Mouse (Mus musculus): ENCODE measurements around the gene Thy1. TPM values are rescaled to one million over a fixed set of nuclear protein-coding genes. Genes with fewer than 3 reads are reported as not detected.

Gene Thy1
- total and polyA plus RNA-seq, 3 experiments = 1.5 to 24.0 TPM; not detected in 1

DNA sequence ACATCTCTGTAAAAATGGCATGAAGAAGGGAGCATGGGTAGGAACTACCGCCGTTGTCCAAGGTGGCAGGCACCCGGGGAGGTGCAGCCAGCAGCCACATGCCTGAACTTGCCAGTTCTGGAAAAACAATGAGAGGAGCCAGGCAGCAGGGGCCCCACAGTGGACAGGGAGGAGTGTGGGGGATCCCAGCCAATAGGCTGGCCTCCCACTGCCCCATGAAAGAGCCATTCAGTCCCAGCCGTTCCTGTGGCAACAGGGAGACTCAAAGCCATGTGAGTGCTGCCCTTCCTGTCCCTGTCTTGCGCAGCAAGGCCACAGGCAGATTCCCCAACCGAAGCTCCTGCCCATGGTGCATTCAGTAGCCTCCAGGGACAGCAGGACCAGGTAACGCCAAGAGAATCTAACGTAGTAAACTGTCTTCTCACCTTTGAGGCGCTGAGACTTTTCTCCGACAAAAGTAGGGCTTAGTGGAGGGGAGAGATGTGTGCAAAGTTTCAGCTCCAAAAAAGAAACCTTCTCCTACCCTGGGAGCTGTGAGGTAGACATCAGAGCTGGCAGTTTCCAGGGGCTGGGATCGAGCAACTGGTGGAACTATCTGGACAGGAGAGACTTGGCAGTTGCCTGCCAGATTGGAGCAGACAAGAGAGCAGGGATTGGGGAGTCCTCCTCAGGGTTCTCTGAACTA is 28.9 kb downstream of the Thy1 start:
- no peaks in the 10 kb centered on the region for H3K9me3 ChIP-seq (replicated peaks; ENCODE audit: insufficient read depth, low read length)
- no peaks in the 10 kb centered on the region for H3K27me3 ChIP-seq (ENCODE audit: control insufficient read depth in 1 of 2, insufficient read depth in 2 of 2, low read length in 2 of 2)
- no peak overlapping the region for H3K9ac ChIP-seq (ENCODE audit: control insufficient read depth, low read depth, low read length, poor library complexity, severe bottlenecking)
- DNase-seq (ENCODE audit: low read depth, low spot score) = no peak
- H3K79me2 ChIP-seq (ENCODE audit: control insufficient read depth, insufficient read depth, low read length, poor library complexity) = no peaks in the 10 kb centered on the region; the same call in 1 of the 2 replicates
- no peak overlapping the region for H3K27ac ChIP-seq (ENCODE audit: control insufficient read depth, low read depth, low read length)
- peaks cover 0 to 3% of the 10 kb centered on the region in 2 experiments; a peak in 1 of 4 replicates for H3K36me3 ChIP-seq (ENCODE audit: control insufficient read depth in 1 of 2, insufficient read depth in 2 of 2, low read length in 2 of 2)
- no peak overlapping the region for H3K4me3 ChIP-seq (ENCODE audit: control insufficient read depth in 1 of 2, insufficient read depth in 1 of 2, low read depth in 2 of 2, low read length in 2 of 2)
- TF ChIP-seq SIN3A (IDR thresholded peaks at IDR 0.05; ENCODE audit: low read length) = no peak
- no peak for TF ChIP-seq KAT2A (conservative IDR thresholded peaks at IDR 0.05; ENCODE audit: low read depth, low read length)
- TF ChIP-seq SMC3 (IDR thresholded peaks at IDR 0.05; ENCODE audit: low read depth, low read length) = no peak
- TF ChIP-seq USF1 (IDR thresholded peaks at IDR 0.05; ENCODE audit: low read depth, low read length) = no peak
- TF ChIP-seq ZC3H11A (IDR thresholded peaks at IDR 0.05; ENCODE audit: low read depth, low read length) = no peak
- TF ChIP-seq POLR2A (IDR thresholded peaks at IDR 0.05; ENCODE audit: control insufficient read depth in 1 of 2, insufficient read depth in 1 of 2, low read depth in 1 of 2, low read length in 2 of 2, poor library complexity in 1 of 2) = no peak
- no peak for TF ChIP-seq RAD21 (IDR thresholded peaks at IDR 0.05; ENCODE audit: low read depth, low read length)
- no peak for TF ChIP-seq ZKSCAN1 (IDR thresholded peaks at IDR 0.05; ENCODE audit: low read depth, low read length)
- peaks cover 0 to 10% of the 10 kb centered on the region in 2 experiments; a peak in 1 of 4 replicates for H3K4me1 ChIP-seq (ENCODE audit: control insufficient read depth in 1 of 2, insufficient read depth in 2 of 2, low read length in 2 of 2)

DNA sequence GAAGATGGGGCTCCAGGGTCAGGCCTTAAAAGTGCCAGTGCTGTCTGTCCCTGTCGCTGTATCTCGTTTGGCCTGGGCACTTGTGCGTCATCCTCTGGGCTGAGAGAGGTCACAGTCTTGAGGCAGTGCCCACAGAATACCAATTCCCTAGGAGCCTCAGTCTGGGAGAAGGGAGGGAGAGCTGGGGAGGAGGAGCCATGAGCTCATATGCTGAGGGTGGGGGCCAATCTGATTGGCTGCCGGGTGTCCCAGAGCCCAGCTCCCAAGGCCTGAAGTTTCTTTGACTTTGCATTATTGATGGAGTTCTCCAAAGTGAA is 29.4 kb downstream of the Thy1 start:
- peaks cover 0 to 6% of the 10 kb centered on the region in 2 experiments; a peak in 1 of 4 replicates for H3K4me1 ChIP-seq (ENCODE audit: control insufficient read depth in 1 of 2, insufficient read depth in 2 of 2, low read length in 2 of 2)
- peaks cover 0 to under 1% of the 10 kb centered on the region in 2 experiments; a peak in 1 of 4 replicates for H3K36me3 ChIP-seq (ENCODE audit: control insufficient read depth in 1 of 2, insufficient read depth in 2 of 2, low read length in 2 of 2)
- no peak overlapping the region for H3K27ac ChIP-seq (ENCODE audit: control insufficient read depth, low read depth, low read length)
- no peaks in the 10 kb centered on the region for H3K27me3 ChIP-seq (ENCODE audit: control insufficient read depth in 1 of 2, insufficient read depth in 2 of 2, low read length in 2 of 2)
- H3K79me2 ChIP-seq (ENCODE audit: control insufficient read depth, insufficient read depth, low read length, poor library complexity) = no peaks in the 10 kb centered on the region
- TF ChIP-seq RAD21 (IDR thresholded peaks at IDR 0.05; ENCODE audit: low read depth, low read length) = no peak
- no peak for TF ChIP-seq TBP (IDR thresholded peaks at IDR 0.05; ENCODE audit: low read depth, low read length)
- TF ChIP-seq ELF1 (IDR thresholded peaks at IDR 0.05; ENCODE audit: low read depth, low read length) = no peak
- TF ChIP-seq TAL1 (IDR thresholded peaks at IDR 0.05; ENCODE audit: low read length) = no peak
- no peak for TF ChIP-seq TCF12 (IDR thresholded peaks at IDR 0.05; ENCODE audit: low read depth, low read length)
- TF ChIP-seq NRF1 (IDR thresholded peaks at IDR 0.05; ENCODE audit: insufficient read depth, low read depth, low read length, poor library complexity, severe bottlenecking) = no peak
- no peak for TF ChIP-seq MAZ (IDR thresholded peaks at IDR 0.05; ENCODE audit: low read depth, low read length)
- TF ChIP-seq POLR2AphosphoS5 (IDR thresholded peaks at IDR 0.05; ENCODE audit: borderline replicate concordance, low read depth, low read length) = no peak
- no peak for TF ChIP-seq JUND (IDR thresholded peaks at IDR 0.05; ENCODE audit: low read depth, low read length)
- DNase-seq (ENCODE audit: low read depth, low spot score) = no peak
- no peak overlapping the region for H3K9ac ChIP-seq (ENCODE audit: control insufficient read depth, low read depth, low read length, poor library complexity, severe bottlenecking)
- H3K9me3 ChIP-seq (replicated peaks; ENCODE audit: insufficient read depth, low read length) = no peaks in the 10 kb centered on the region
- H3K4me3 ChIP-seq (ENCODE audit: control insufficient read depth in 1 of 2, insufficient read depth in 1 of 2, low read depth in 2 of 2, low read length in 2 of 2) = no peak overlapping the region
